Mouse (Mus musculus): ENCODE data around the gene Umod.

Gene Umod

DNA sequence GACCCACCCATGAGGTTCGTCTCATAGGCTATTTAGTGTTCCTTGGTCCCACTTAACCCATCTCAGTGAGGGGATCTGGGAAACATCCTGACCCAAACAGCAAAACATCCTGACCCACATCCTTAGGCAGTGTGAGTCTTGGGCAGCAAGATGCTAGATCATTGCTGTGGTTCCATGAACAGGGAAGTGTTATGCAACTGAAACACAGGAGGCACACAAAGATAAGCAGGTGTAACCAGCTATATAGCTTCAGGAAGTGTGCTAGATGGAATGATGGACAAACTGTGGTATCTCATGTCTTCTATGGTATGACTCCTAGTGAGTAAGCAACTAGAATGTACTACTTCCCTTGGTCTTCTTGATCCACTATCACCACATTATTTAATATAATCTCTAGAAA lies 37.1 kb downstream of the Umod start:
- DNase-seq (ENCODE audit: low spot score), result no peak

DNA sequence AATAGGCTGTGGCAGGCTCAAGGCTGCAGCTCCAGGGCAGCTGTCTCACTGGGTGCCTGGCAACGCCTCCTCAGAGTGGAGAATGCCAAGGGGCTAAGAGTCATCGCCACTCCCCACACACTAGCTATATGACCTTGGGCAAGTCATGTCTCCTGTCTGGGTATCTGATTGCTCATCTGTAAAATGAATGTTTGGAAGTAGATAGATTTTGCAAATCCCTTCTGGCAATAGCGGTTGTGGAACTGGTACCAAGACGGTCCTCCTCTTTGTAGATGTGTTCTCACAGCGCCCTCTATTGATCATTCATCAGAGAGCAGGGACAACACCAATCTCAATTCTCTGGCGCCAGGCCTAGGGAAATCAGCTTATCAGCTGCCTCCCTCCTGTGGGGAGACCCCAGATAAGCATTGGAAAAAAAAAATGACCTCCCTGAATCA lies 51.9 kb downstream of the Umod start:
- no peak for DNase-seq (ENCODE audit: low spot score)

DNA sequence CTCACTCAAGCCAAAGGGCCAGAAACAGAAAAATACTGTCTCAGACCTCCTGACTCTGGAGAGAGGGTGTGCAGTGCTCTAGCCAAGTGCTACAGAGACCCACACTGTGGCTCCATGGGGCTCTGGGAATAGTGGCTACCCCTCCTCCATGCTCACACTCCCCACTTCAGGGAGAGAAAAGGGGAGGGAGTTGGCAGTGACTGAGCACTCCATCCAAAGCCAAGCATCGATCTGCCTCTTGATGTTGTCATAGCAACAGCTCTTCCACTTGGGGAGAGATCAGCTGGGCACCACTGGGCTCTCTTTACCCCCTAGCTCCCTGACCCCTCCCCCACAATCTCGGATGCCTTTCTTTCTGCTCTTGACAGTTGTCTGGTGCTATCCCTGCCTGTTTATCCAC lies 58.4 kb downstream of the Umod start:
- DNase-seq (ENCODE audit: low spot score), result no peak

DNA sequence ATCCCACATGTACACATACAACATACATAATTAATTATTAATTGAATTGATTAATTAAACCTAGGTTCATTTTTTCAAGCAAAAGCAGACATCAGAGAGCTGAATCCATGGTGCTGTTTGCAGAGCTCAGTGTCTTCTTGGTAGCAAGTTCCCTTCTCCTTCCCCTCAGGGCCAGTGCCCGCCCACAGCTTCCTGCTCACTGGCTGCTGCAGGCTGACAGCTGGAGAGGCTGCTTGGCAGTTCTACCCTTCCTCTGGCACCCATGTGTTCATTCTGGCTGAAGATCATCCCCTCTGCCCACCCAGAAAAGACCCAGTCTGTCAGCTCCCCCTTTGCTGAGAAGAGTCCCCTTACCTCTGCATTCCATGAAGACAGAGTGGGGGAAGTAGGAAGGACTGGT lies 60.6 kb downstream of the Umod start:
- DNase-seq (ENCODE audit: low spot score), result no peak
